Mouse (Mus musculus): ENCODE data around the gene AC134908.4. TPM values are rescaled to one million over a fixed set of nuclear protein-coding genes. Genes with fewer than 3 reads are reported as not detected.

AC134908.4 gene
- polyA plus RNA-seq, 1 experiment from 2014 or later = 0.40 TPM

GRCm38 (mm10) chr17:25837533-25837932 lies 42.1 kb upstream of the AC134908.4 start:
- H3K9ac ChIP-seq (replicated peaks; ENCODE audit: low read length) = peak overlapping the region; percentile 71; the same call in 1 of the 2 replicates
- 62% methylated on average over 3 of the region's 3 CpGs for WGBS
- H3K27ac ChIP-seq (ENCODE audit: low read length) = peak overlapping the region; percentile 81
- H3K4me1 ChIP-seq (ENCODE audit: insufficient read depth, low read length) = peaks cover 40% of the 10 kb centered on the region
- ATAC-seq (ENCODE audit: low FRiP score, low TSS enrichment) = no peak
- H3K27me3 ChIP-seq (ENCODE audit: insufficient read depth, low read length) = no peaks in the 10 kb centered on the region
- H3K9me3 ChIP-seq (ENCODE audit: low read length) = no peaks in the 10 kb centered on the region
- H3K4me2 ChIP-seq (replicated peaks; ENCODE audit: low read depth, low read length) = peak overlapping the region; percentile 79
- H3K36me3 ChIP-seq (ENCODE audit: insufficient read depth, low read length) = peaks cover 46% of the 10 kb centered on the region
- peak overlapping the region; percentile 42 for H3K4me3 ChIP-seq (ENCODE audit: low read length)

GRCm38 (mm10) chr17:25837076-25837410 lies 41.6 kb upstream of the AC134908.4 start, which contains the start of gene Rhbdl1:
Rhbdl1 (minus strand) TSS chr17:25837295.
- WGBS = 2% methylated on average over 29 of the region's 29 CpGs
- H3K36me3 ChIP-seq (ENCODE audit: insufficient read depth, low read length) = peaks cover 41% of the 10 kb centered on the region
- peak within 1 kb of the TSS; percentile 42 for H3K4me3 ChIP-seq (ENCODE audit: low read length)
- peak within 1 kb of the TSS; percentile 79 for H3K4me2 ChIP-seq (replicated peaks; ENCODE audit: low read depth, low read length)
- H3K9ac ChIP-seq (replicated peaks; ENCODE audit: low read length) = peak within 1 kb of the TSS; percentile 71
- no peaks in the 10 kb centered on the region for H3K9me3 ChIP-seq (ENCODE audit: low read length)
- H3K4me1 ChIP-seq (ENCODE audit: insufficient read depth, low read length) = peaks cover 41% of the 10 kb centered on the region
- H3K27ac ChIP-seq (ENCODE audit: low read length) = peak within 1 kb of the TSS; percentile 81
- ATAC-seq (ENCODE audit: low FRiP score, low TSS enrichment) = peak; percentile 18
- no peaks in the 10 kb centered on the region for H3K27me3 ChIP-seq (ENCODE audit: insufficient read depth, low read length)

- Histone ChIP-seq H3K4me2 (replicated peaks; ENCODE audit: low read depth, low read length) (peak overlapping the region; percentile 79), H3K36me3 (ENCODE audit: insufficient read depth, low read length) (peaks cover 37% of the 10 kb centered on the region), H3K4me3 (ENCODE audit: low read length) (peak overlapping the region; percentile 42), H3K27me3 (ENCODE audit: insufficient read depth, low read length) (no peaks in the 10 kb centered on the region), H3K9ac (replicated peaks; ENCODE audit: low read length) (peak overlapping the region; percentile 71), H3K27ac (ENCODE audit: low read length) (peak overlapping the region; percentile 81), H3K4me1 (ENCODE audit: insufficient read depth, low read length) (peaks cover 46% of the 10 kb centered on the region), H3K9me3 (ENCODE audit: low read length) (no peaks in the 10 kb centered on the region)
- WGBS = 13% methylated on average over 23 of the region's 23 CpGs
- ATAC-seq (ENCODE audit: low FRiP score, low TSS enrichment) = no peak
Observed at GRCm38 (mm10) chr17:25836397-25837075, 41.1 kb upstream of the AC134908.4 start.

- ATAC-seq (ENCODE audit: low FRiP score, low TSS enrichment) = no peak
- Histone ChIP-seq H3K36me3 (ENCODE audit: insufficient read depth, low read length) (peaks cover 38% of the 10 kb centered on the region), H3K27me3 (ENCODE audit: insufficient read depth, low read length) (no peaks in the 10 kb centered on the region), H3K9me3 (ENCODE audit: low read length) (no peaks in the 10 kb centered on the region), H3K4me2 (replicated peaks; ENCODE audit: low read depth, low read length) (peak overlapping the region; percentile 79; the same call in 1 of the 2 replicates), H3K27ac (ENCODE audit: low read length) (peak overlapping the region; percentile 81; the same call in 1 of the 2 replicates), H3K4me1 (ENCODE audit: insufficient read depth, low read length) (peaks cover 53% of the 10 kb centered on the region), H3K4me3 (ENCODE audit: low read length) (no peak overlapping the region), H3K9ac (replicated peaks; ENCODE audit: low read length) (peak overlapping the region; percentile 71)
- WGBS = 91% methylated on average over 16 of the region's 16 CpGs
Observed at GRCm38 (mm10) chr17:25835816-25836215, 40.4 kb upstream of the AC134908.4 start.

GRCm38 (mm10) chr17:25835301-25835700 lies 39.8 kb upstream of the AC134908.4 start:
- H3K9me3 ChIP-seq (ENCODE audit: low read length) = no peaks in the 10 kb centered on the region
- H3K4me3 ChIP-seq (ENCODE audit: low read length) = no peak overlapping the region
- peaks cover 59% of the 10 kb centered on the region for H3K4me1 ChIP-seq (ENCODE audit: insufficient read depth, low read length)
- no peak overlapping the region for H3K27ac ChIP-seq (ENCODE audit: low read length)
- 94% methylated on average over 7 of the region's 7 CpGs for WGBS
- ATAC-seq (ENCODE audit: low FRiP score, low TSS enrichment) = no peak
- H3K36me3 ChIP-seq (ENCODE audit: insufficient read depth, low read length) = peaks cover 38% of the 10 kb centered on the region
- 0 out of 2 replicates have a peak overlapping the region, but pooled peaks have one; percentile 11 for H3K4me2 ChIP-seq (replicated peaks; ENCODE audit: low read depth, low read length)
- no peaks in the 10 kb centered on the region for H3K27me3 ChIP-seq (ENCODE audit: insufficient read depth, low read length)
- no peak overlapping the region for H3K9ac ChIP-seq (replicated peaks; ENCODE audit: low read length)

GRCm38 (mm10) chr17:25834595-25835222 lies 39.2 kb upstream of the AC134908.4 start:
- no peaks in the 10 kb centered on the region for H3K27me3 ChIP-seq (ENCODE audit: insufficient read depth, low read length)
- peak overlapping the region; percentile 88 for H3K9ac ChIP-seq (replicated peaks; ENCODE audit: low read length)
- H3K9me3 ChIP-seq (ENCODE audit: low read length) = no peaks in the 10 kb centered on the region
- 71% methylated on average over 12 of the region's 12 CpGs for WGBS
- no peak for ATAC-seq (ENCODE audit: low FRiP score, low TSS enrichment)
- peaks cover 36% of the 10 kb centered on the region for H3K36me3 ChIP-seq (ENCODE audit: insufficient read depth, low read length)
- H3K4me2 ChIP-seq (replicated peaks; ENCODE audit: low read depth, low read length) = peak overlapping the region; percentile 95
- peak overlapping the region; percentile 82 for H3K4me3 ChIP-seq (ENCODE audit: low read length)
- H3K27ac ChIP-seq (ENCODE audit: low read length) = peak overlapping the region; percentile 99
- H3K4me1 ChIP-seq (ENCODE audit: insufficient read depth, low read length) = peaks cover 64% of the 10 kb centered on the region

- peak overlapping the region; percentile 95 for H3K4me2 ChIP-seq (replicated peaks; ENCODE audit: low read depth, low read length)
- 9% methylated on average over 6 of the region's 6 CpGs for WGBS
- H3K4me3 ChIP-seq (ENCODE audit: low read length) = peak overlapping the region; percentile 82
- ATAC-seq (ENCODE audit: low FRiP score, low TSS enrichment) = no peak
- no peaks in the 10 kb centered on the region for H3K27me3 ChIP-seq (ENCODE audit: insufficient read depth, low read length)
- peaks cover 30% of the 10 kb centered on the region for H3K36me3 ChIP-seq (ENCODE audit: insufficient read depth, low read length)
- H3K9me3 ChIP-seq (ENCODE audit: low read length) = no peaks in the 10 kb centered on the region
- peaks cover 69% of the 10 kb centered on the region for H3K4me1 ChIP-seq (ENCODE audit: insufficient read depth, low read length)
- peak overlapping the region; percentile 88 for H3K9ac ChIP-seq (replicated peaks; ENCODE audit: low read length)
- H3K27ac ChIP-seq (ENCODE audit: low read length) = peak overlapping the region; percentile 99
Observed at GRCm38 (mm10) chr17:25833961-25834594, 38.6 kb upstream of the AC134908.4 start.

- H3K27ac ChIP-seq (ENCODE audit: low read length) = peak within 1 kb of the TSS; percentile 99
- WGBS = 0% methylated on average over 24 of the region's 24 CpGs
- peaks cover 24% of the 10 kb centered on the region for H3K36me3 ChIP-seq (ENCODE audit: insufficient read depth, low read length)
- peak within 1 kb of the TSS; percentile 88 for H3K9ac ChIP-seq (replicated peaks; ENCODE audit: low read length)
- H3K4me3 ChIP-seq (ENCODE audit: low read length) = peak within 1 kb of the TSS; percentile 82
- peaks cover 72% of the 10 kb centered on the region for H3K4me1 ChIP-seq (ENCODE audit: insufficient read depth, low read length)
- peak within 1 kb of the TSS; percentile 95 for H3K4me2 ChIP-seq (replicated peaks; ENCODE audit: low read depth, low read length)
- H3K27me3 ChIP-seq (ENCODE audit: insufficient read depth, low read length) = no peaks in the 10 kb centered on the region
- ATAC-seq (ENCODE audit: low FRiP score, low TSS enrichment) = peak; percentile 73
- no peaks in the 10 kb centered on the region for H3K9me3 ChIP-seq (ENCODE audit: low read length)
Observed at GRCm38 (mm10) chr17:25833291-25833663, 37.8 kb upstream of the AC134908.4 start, which contains the start of gene Stub1. Stub1 (minus strand) TSS chr17:25833404.

GRCm38 (mm10) chr17:25832436-25833290 lies 37.2 kb upstream of the AC134908.4 start:
- under 1% methylated on average over 69 of the region's 77 CpGs for WGBS
- peak overlapping the region; percentile 95 for H3K4me2 ChIP-seq (replicated peaks; ENCODE audit: low read depth, low read length)
- ATAC-seq (ENCODE audit: low FRiP score, low TSS enrichment) = peak; percentile 91
- H3K27me3 ChIP-seq (ENCODE audit: insufficient read depth, low read length) = no peaks in the 10 kb centered on the region
- peak overlapping the region; percentile 99 for H3K27ac ChIP-seq (ENCODE audit: low read length)
- peak overlapping the region; percentile 88 for H3K9ac ChIP-seq (replicated peaks; ENCODE audit: low read length)
- H3K4me3 ChIP-seq (ENCODE audit: low read length) = peak overlapping the region; percentile 82
- peaks cover 18% of the 10 kb centered on the region for H3K36me3 ChIP-seq (ENCODE audit: insufficient read depth, low read length)
- H3K4me1 ChIP-seq (ENCODE audit: insufficient read depth, low read length) = peaks cover 73% of the 10 kb centered on the region
- no peaks in the 10 kb centered on the region for H3K9me3 ChIP-seq (ENCODE audit: low read length)
